Mouse (Mus musculus): ENCODE data around the gene Lrrc8d. TPM values are rescaled to one million over a fixed set of nuclear protein-coding genes. Genes with fewer than 3 reads are reported as not detected.

The Lrrc8d gene
- total and polyA plus RNA-seq, 3 experiments = 11.4 to 258 (median 21.9) TPM

GRCm38 (mm10) chr5:105678243-105678642 lies 21.5 kb upstream of the Lrrc8d start:
- Histone ChIP-seq H3K27me3 (ENCODE audit: control insufficient read depth in 1 of 2, insufficient read depth in 2 of 2, low read length in 2 of 2) (no peaks in the 10 kb centered on the region; a peak in 1 of 4 replicates), H3K9me3 (replicated peaks; ENCODE audit: insufficient read depth, low read length) (no peaks in the 10 kb centered on the region), H3K79me2 (ENCODE audit: control insufficient read depth, insufficient read depth, low read length, poor library complexity) (no peaks in the 10 kb centered on the region), H3K27ac (ENCODE audit: control insufficient read depth, low read depth, low read length) (no peak overlapping the region), H3K4me1 (ENCODE audit: control insufficient read depth in 1 of 2, insufficient read depth in 2 of 2, low read length in 2 of 2) (no peaks in the 10 kb centered on the region), H3K4me3 (ENCODE audit: control insufficient read depth in 1 of 2, insufficient read depth in 1 of 2, low read depth in 2 of 2, low read length in 2 of 2) (no peak overlapping the region), H3K36me3 (ENCODE audit: control insufficient read depth in 1 of 2, insufficient read depth in 2 of 2, low read length in 2 of 2) (no peaks in the 10 kb centered on the region), H3K9ac (ENCODE audit: control insufficient read depth, low read depth, low read length, poor library complexity, severe bottlenecking) (no peak overlapping the region)
- no peak for DNase-seq (ENCODE audit: low read depth, low spot score)
- no peak for TF ChIP-seq SMC3 (IDR thresholded peaks at IDR 0.05; ENCODE audit: low read depth, low read length)
- TF ChIP-seq SIN3A (IDR thresholded peaks at IDR 0.05; ENCODE audit: low read length) = no peak
- TF ChIP-seq ETS1 (IDR thresholded peaks at IDR 0.05; ENCODE audit: low read depth, low read length) = no peak
- TF ChIP-seq BHLHE40 (IDR thresholded peaks at IDR 0.05; ENCODE audit: borderline replicate concordance, low read depth, low read length) = no peak
- no peak for TF ChIP-seq ZNF384 (IDR thresholded peaks at IDR 0.05; ENCODE audit: low read depth, low read length)
- no peak for TF ChIP-seq CHD1 (IDR thresholded peaks at IDR 0.05; ENCODE audit: low read depth, low read length)
- no peak for TF ChIP-seq POLR2AphosphoS5 (IDR thresholded peaks at IDR 0.05; ENCODE audit: borderline replicate concordance, low read depth, low read length)
- TF ChIP-seq NELFE (IDR thresholded peaks at IDR 0.05; ENCODE audit: low read depth, low read length) = no peak

- DNase-seq (ENCODE audit: low read depth, low spot score) = peak; percentile 57
- no peak overlapping the region for H3K9ac ChIP-seq (ENCODE audit: control insufficient read depth, low read depth, low read length, poor library complexity, severe bottlenecking)
- no peaks in the 10 kb centered on the region for H3K9me3 ChIP-seq (replicated peaks; ENCODE audit: insufficient read depth, low read length)
- H3K79me2 ChIP-seq (ENCODE audit: control insufficient read depth, insufficient read depth, low read length, poor library complexity) = no peaks in the 10 kb centered on the region
- H3K27ac ChIP-seq (ENCODE audit: control insufficient read depth, low read depth, low read length) = no peak overlapping the region
- no peaks in the 10 kb centered on the region for H3K36me3 ChIP-seq (ENCODE audit: control insufficient read depth in 1 of 2, insufficient read depth in 2 of 2, low read length in 2 of 2)
- TF ChIP-seq SMC3 (IDR thresholded peaks at IDR 0.05; ENCODE audit: low read depth, low read length) (peak; percentile 21; the same call in 1 of the 2 replicates), POLR2AphosphoS5 (IDR thresholded peaks at IDR 0.05; ENCODE audit: borderline replicate concordance, low read depth, low read length) (no peak), POLR2AphosphoS2 (IDR thresholded peaks at IDR 0.05; ENCODE audit: low read length) (no peak), HCFC1 (IDR thresholded peaks at IDR 0.05; ENCODE audit: low read depth, low read length) (no peak), GATA1 (IDR thresholded peaks at IDR 0.05; ENCODE audit: low read depth, low read length) (0 out of 2 replicates have a peak, but pooled peaks have one; percentile 27), EP300 (IDR thresholded peaks at IDR 0.05; ENCODE audit: low read depth in 1 of 2, low read length in 2 of 2) (0 out of 4 replicates have a peak, but pooled peaks of 1 of the 2 experiments have one; percentile 10)
- H3K4me1 ChIP-seq (ENCODE audit: control insufficient read depth in 1 of 2, insufficient read depth in 2 of 2, low read length in 2 of 2) = no peaks in the 10 kb centered on the region
- no peak overlapping the region for H3K4me3 ChIP-seq (ENCODE audit: control insufficient read depth in 1 of 2, insufficient read depth in 1 of 2, low read depth in 2 of 2, low read length in 2 of 2)
- no peaks in the 10 kb centered on the region for H3K27me3 ChIP-seq (ENCODE audit: control insufficient read depth in 1 of 2, insufficient read depth in 2 of 2, low read length in 2 of 2)
Measured at GRCm38 (mm10) chr5:105679261-105679660, 20.5 kb upstream of the Lrrc8d start.

- Histone ChIP-seq H3K4me1 (ENCODE audit: control insufficient read depth in 1 of 2, insufficient read depth in 2 of 2, low read length in 2 of 2) (no peaks in the 10 kb centered on the region), H3K27ac (ENCODE audit: control insufficient read depth, low read depth, low read length) (no peak overlapping the region), H3K27me3 (ENCODE audit: control insufficient read depth in 1 of 2, insufficient read depth in 2 of 2, low read length in 2 of 2) (no peaks in the 10 kb centered on the region), H3K79me2 (ENCODE audit: control insufficient read depth, insufficient read depth, low read length, poor library complexity) (no peaks in the 10 kb centered on the region), H3K4me3 (ENCODE audit: control insufficient read depth in 1 of 2, insufficient read depth in 1 of 2, low read depth in 2 of 2, low read length in 2 of 2) (no peak overlapping the region), H3K9me3 (replicated peaks; ENCODE audit: insufficient read depth, low read length) (no peaks in the 10 kb centered on the region), H3K36me3 (ENCODE audit: control insufficient read depth in 1 of 2, insufficient read depth in 2 of 2, low read length in 2 of 2) (no peaks in the 10 kb centered on the region), H3K9ac (ENCODE audit: control insufficient read depth, low read depth, low read length, poor library complexity, severe bottlenecking) (no peak overlapping the region)
- no peak for DNase-seq (ENCODE audit: low read depth, low spot score)
- TF ChIP-seq KAT2A (conservative IDR thresholded peaks at IDR 0.05; ENCODE audit: low read depth, low read length) = no peak
- no peak for TF ChIP-seq ZMIZ1 (IDR thresholded peaks at IDR 0.05; ENCODE audit: low read depth, low read length)
- TF ChIP-seq MXI1 (IDR thresholded peaks at IDR 0.05; ENCODE audit: low read depth, low read length) = no peak
- no peak for TF ChIP-seq MYC (IDR thresholded peaks at IDR 0.05; ENCODE audit: low read depth, low read length)
- TF ChIP-seq MAFK (IDR thresholded peaks at IDR 0.05; ENCODE audit: borderline replicate concordance, low read depth, low read length) = no peak
- no peak for TF ChIP-seq MAX (IDR thresholded peaks at IDR 0.05; ENCODE audit: low read length)
- TF ChIP-seq TCF12 (IDR thresholded peaks at IDR 0.05; ENCODE audit: low read depth, low read length) = no peak
- TF ChIP-seq HCFC1 (IDR thresholded peaks at IDR 0.05; ENCODE audit: low read depth, low read length) = no peak
- no peak for TF ChIP-seq MAZ (IDR thresholded peaks at IDR 0.05; ENCODE audit: low read depth, low read length)
- no peak for TF ChIP-seq GABPA (IDR thresholded peaks at IDR 0.05; ENCODE audit: low read depth, low read length)
- no peak for TF ChIP-seq POLR2AphosphoS2 (IDR thresholded peaks at IDR 0.05; ENCODE audit: low read length)
- no peak for TF ChIP-seq NELFE (IDR thresholded peaks at IDR 0.05; ENCODE audit: low read depth, low read length)
- TF ChIP-seq TAL1 (IDR thresholded peaks at IDR 0.05; ENCODE audit: low read length) = no peak
- no peak for TF ChIP-seq E2F4 (IDR thresholded peaks at IDR 0.05; ENCODE audit: borderline replicate concordance, low read depth, low read length)
Measured at GRCm38 (mm10) chr5:105679921-105680843, 19.6 kb upstream of the Lrrc8d start.

Data from MEL (cell line).